Mouse (Mus musculus) heart, embryonic 15.5 days (tissue): Measurements from ENCODE around the gene Mme. TPM values are rescaled to one million over a fixed set of nuclear protein-coding genes. Genes with fewer than 3 reads are reported as not detected.

Source experiments
- ATAC-seq: fragments of 200-750 bp; cut with Nextera tagmentation; replicated peaks from 2 replicates; pipeline ENCODE4 v1.8.0; 2017; ENCODE audit warnings: low read depth, moderate TSS enrichment; ENCODE audit not compliant: insufficient number of reproducible peaks, insufficient read depth, low FRiP score
- H3K27ac ChIP-seq: fragments of 300-500 bp; sonication (generic); 2 replicates; pipeline ENCODE4 v1.5.1; 2015; ENCODE audit warnings: mild to moderate bottlenecking, inconsistent platforms
- H3K27me3 ChIP-seq: fragments of 300-500 bp; sonication (generic); 2 replicates; pipeline ENCODE4 v1.6.1; 2015; ENCODE audit warnings: inconsistent platforms
- H3K36me3 ChIP-seq: fragments of 300-500 bp; sonication (generic); 2 replicates; pipeline ENCODE4 v1.6.1; 2015; ENCODE audit warnings: mild to moderate bottlenecking, inconsistent platforms
- H3K4me1 ChIP-seq: fragments of 300-500 bp; sonication (generic); replicated peaks from 2 replicates; pipeline ENCODE4 v1.6.1; 2015; ENCODE audit warnings: inconsistent platforms
- H3K4me2 ChIP-seq: fragments of 300-500 bp; sonication (generic); 2 replicates; pipeline ENCODE4 v1.6.1; 2015; ENCODE audit warnings: inconsistent platforms, mild to moderate bottlenecking, moderate library complexity
- H3K4me3 ChIP-seq: fragments of 300-500 bp; sonication (generic); 2 replicates; pipeline ENCODE4 v1.5.1; 2015; ENCODE audit warnings: mild to moderate bottlenecking, inconsistent platforms
- H3K9ac ChIP-seq: fragments of 300-500 bp; sonication (generic); 2 replicates; pipeline ENCODE4 v1.6.1; 2015; ENCODE audit warnings: mild to moderate bottlenecking, inconsistent platforms
- H3K9me3 ChIP-seq: fragments of 300-500 bp; sonication (generic); replicated peaks from 2 replicates; pipeline ENCODE4 v1.6.1; 2016; ENCODE audit warnings: inconsistent platforms
- WGBS: fragments of 180-500 bp; shearing (Covaris S2); methylation state at CpG from one replicate; pipeline ENCODE4 v1.1.7; 2015; ENCODE audit warnings: mixed read lengths; 5-methylcytosine and 5-hydroxymethylcytosine counted together
- polyA plus RNA-seq: library from polyadenylated mRNA; unstranded; fragments of >200 nt; fragmentation: Nextera tagmentation; extraction: Ambion mirVana; gene quantifications from 2 replicates; pipeline ENCODE4 v1.2.1, GENCODE M21; 2015

Gene Mme
- polyA plus RNA-seq, 1 experiment from 2014 or later = 3.2 TPM

DNA sequence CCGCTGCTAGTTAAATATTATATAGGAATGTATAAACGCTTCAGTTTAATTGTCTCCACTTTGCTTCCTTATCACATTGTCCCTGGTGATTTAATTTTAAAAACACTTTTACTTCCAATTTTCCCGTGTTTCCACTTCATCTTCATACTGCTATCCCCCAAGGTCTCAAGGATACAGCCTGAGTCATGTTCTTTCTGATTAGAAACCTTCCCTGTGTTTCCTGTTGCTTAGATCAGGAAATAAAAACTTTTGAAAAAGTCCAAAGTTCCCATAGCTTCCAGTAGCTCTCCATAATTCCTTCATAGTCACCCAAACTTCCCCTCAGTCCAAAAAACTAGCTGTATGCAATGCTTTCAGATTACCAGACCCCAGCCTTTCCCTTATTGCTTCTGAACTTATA lies 109.4 kb downstream of the Mme start:
- Histone ChIP-seq H3K27me3 (no peaks in the 10 kb centered on the region), H3K4me3 (no peak overlapping the region)
- no peak for ATAC-seq

DNA sequence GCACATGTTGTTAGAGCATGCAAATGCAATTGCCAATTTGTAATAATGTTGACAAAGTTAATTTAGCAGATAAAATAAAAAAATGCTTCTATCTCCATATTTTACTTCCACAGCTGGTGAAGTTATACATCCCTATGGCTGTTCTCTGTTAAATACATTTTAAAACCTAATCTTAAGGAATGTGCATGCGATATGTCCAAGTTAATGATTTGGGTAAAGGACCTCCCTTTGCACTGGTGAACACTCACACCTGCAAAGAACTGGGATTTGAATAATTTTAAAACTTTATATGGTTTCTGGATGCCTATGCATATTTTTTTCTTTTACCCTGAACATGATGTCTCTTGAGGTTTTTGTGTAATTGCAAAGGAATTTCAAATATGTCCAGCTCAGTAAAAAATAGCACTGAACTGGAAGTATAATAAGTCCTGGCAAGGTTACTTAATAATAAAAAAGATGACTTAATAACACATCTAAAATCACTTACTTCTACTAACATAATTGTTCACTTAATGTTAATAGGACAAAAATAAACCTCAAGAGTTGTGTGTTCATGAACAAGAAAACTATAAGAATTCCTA lies 110.4 kb downstream of the Mme start:
- no peak for ATAC-seq

More for the DNA sequence above, 109.4 kb downstream of the Mme start:
- Histone ChIP-seq H3K9me3 (no peaks in the 10 kb centered on the region), H3K27ac (no peak overlapping the region), H3K36me3 (no peaks in the 10 kb centered on the region), H3K9ac (no peak overlapping the region), H3K4me2 (no peak overlapping the region), H3K4me1 (no peaks in the 10 kb centered on the region)
- WGBS = 53% methylated on average over 3 of the region's 3 CpGs

GRCm38 (mm10) chr3:63359512-63359911 lies 118.2 kb downstream of the Mme start:
- no peak for ATAC-seq

More for the DNA sequence above, 110.4 kb downstream of the Mme start:
- Histone ChIP-seq H3K36me3 (no peaks in the 10 kb centered on the region), H3K4me3 (no peak overlapping the region), H3K4me1 (no peaks in the 10 kb centered on the region), H3K9ac (no peak overlapping the region), H3K9me3 (no peaks in the 10 kb centered on the region), H3K4me2 (no peak overlapping the region), H3K27ac (no peak overlapping the region), H3K27me3 (no peaks in the 10 kb centered on the region)
- 85% methylated on average over 1 of the region's 1 CpGs for WGBS

DNA sequence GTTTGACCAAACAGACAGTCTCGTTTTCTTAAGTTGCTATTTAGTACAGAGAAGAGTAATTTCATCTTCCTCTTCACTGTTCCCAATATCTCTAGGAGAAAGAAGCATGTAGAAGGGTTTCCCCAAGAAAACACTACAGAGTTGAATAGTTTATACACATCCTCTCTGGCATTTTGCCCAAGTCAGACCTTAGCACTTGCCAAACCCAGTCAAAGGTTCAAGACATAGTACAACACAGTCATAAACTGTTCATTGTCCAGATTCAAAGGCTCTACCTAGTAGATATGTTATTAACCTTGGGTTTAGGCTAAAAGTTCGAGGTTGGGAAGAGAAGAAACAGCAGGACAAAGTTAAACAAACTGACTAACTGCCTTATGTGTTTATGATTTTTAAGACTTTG lies 143.7 kb downstream of the Mme start:
- no peak for ATAC-seq
- 62% methylated on average over 2 of the region's 2 CpGs for WGBS

More at GRCm38 (mm10) chr3:63359512-63359911, 118.2 kb downstream of the Mme start:
- Histone ChIP-seq H3K9me3 (no peaks in the 10 kb centered on the region), H3K27me3 (no peaks in the 10 kb centered on the region), H3K4me1 (no peaks in the 10 kb centered on the region), H3K4me2 (no peak overlapping the region), H3K9ac (no peak overlapping the region), H3K27ac (no peak overlapping the region), H3K4me3 (no peak overlapping the region), H3K36me3 (no peaks in the 10 kb centered on the region)
- 84% methylated on average over 1 of the region's 1 CpGs for WGBS

DNA sequence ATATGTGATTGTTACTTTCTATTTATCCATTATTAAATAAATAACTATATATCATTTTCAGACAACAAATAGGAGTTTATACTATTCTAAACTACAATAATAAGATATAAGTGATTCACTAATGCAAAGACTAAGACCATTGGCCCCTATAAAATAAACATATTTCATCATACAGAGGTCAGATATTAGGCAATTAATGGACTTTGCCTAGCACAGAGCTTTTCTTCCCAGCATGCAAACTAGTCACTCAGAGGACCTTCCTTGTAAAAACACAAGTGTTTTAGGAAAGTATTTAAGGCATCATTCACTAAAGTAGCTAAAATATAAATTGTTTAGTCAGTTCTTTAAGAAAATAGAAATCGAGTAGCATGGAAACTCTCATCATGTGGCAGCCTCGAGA lies 149.4 kb downstream of the Mme start:
- 76% methylated on average over 2 of the region's 2 CpGs for WGBS
- H3K4me2 ChIP-seq = no peak overlapping the region
- H3K9me3 ChIP-seq = no peaks in the 10 kb centered on the region
- no peaks in the 10 kb centered on the region for H3K36me3 ChIP-seq
- H3K27ac ChIP-seq = no peak overlapping the region
- no peak overlapping the region for H3K9ac ChIP-seq
- no peaks in the 10 kb centered on the region for H3K27me3 ChIP-seq
- no peaks in the 10 kb centered on the region for H3K4me1 ChIP-seq
- H3K4me3 ChIP-seq = no peak overlapping the region
- ATAC-seq = no peak

More for the DNA sequence above, 143.7 kb downstream of the Mme start:
- Histone ChIP-seq H3K9me3 (no peaks in the 10 kb centered on the region), H3K4me1 (no peaks in the 10 kb centered on the region), H3K4me3 (no peak overlapping the region), H3K27me3 (no peaks in the 10 kb centered on the region), H3K36me3 (no peaks in the 10 kb centered on the region), H3K4me2 (no peak overlapping the region), H3K27ac (no peak overlapping the region), H3K9ac (no peak overlapping the region)

DNA sequence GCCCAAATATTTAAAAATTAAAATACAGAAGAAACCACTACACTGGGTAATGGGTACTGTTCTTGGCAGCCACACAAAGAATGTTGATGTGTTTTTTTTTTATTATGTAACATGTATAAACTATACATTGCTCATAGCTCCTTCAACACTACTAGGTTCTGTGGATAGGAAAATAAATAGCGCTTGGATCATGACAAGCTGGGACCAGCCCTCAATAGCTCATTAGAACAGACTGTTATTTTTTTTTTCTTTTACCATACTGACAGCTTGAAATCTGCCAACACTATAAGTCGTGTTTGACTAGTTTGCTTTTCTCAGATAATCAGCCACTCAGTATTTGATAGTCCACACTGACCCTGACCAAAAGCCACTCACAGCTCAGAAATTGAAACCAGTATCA lies 150.0 kb downstream of the Mme start:
- Histone ChIP-seq H3K4me2 (no peak overlapping the region), H3K9ac (no peak overlapping the region), H3K27ac (no peak overlapping the region), H3K4me1 (no peaks in the 10 kb centered on the region), H3K36me3 (no peaks in the 10 kb centered on the region), H3K9me3 (no peaks in the 10 kb centered on the region), H3K27me3 (no peaks in the 10 kb centered on the region), H3K4me3 (no peak overlapping the region)
- no peak for ATAC-seq
- WGBS = 57% methylated on average over 2 of the region's 2 CpGs

GRCm38 (mm10) chr3:63394424-63394941 lies 153.1 kb downstream of the Mme start:
- Histone ChIP-seq H3K4me2 (no peak overlapping the region), H3K36me3 (no peaks in the 10 kb centered on the region), H3K9ac (no peak overlapping the region), H3K27me3 (no peaks in the 10 kb centered on the region), H3K27ac (no peak overlapping the region), H3K4me1 (no peaks in the 10 kb centered on the region), H3K4me3 (no peak overlapping the region), H3K9me3 (no peaks in the 10 kb centered on the region)
- 69% methylated on average over 4 of the region's 4 CpGs for WGBS
- no peak for ATAC-seq

DNA sequence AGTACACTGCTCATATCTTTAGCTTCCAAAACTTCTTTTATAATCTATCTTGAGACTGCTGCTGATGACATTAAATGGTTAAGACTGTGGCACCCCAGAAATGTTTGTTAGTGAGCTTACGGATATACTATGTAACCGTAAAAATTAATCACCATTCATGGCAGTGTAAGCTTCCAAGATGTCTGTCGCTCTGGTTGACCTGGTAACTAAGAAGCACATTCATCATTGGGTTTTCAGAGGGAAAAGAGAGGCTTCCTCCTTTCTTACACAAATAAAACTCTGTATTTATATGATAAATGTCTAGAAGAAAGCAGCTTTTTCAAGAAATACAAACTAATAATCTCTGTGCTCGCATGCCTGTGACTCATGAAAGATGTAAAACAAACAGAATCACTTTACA lies 156.8 kb downstream of the Mme start:
- 69% methylated on average over 4 of the region's 4 CpGs for WGBS
- Histone ChIP-seq H3K4me2 (no peak overlapping the region), H3K9ac (no peak overlapping the region), H3K27me3 (no peaks in the 10 kb centered on the region), H3K9me3 (no peaks in the 10 kb centered on the region), H3K36me3 (no peaks in the 10 kb centered on the region), H3K27ac (no peak overlapping the region), H3K4me1 (no peaks in the 10 kb centered on the region), H3K4me3 (no peak overlapping the region)
- no peak for ATAC-seq

GRCm38 (mm10) chr3:63406438-63406837 lies 165.1 kb downstream of the Mme start:
- no peak overlapping the region for H3K9ac ChIP-seq
- WGBS = 77% methylated on average over 3 of the region's 3 CpGs
- ATAC-seq = no peak
- H3K4me2 ChIP-seq = no peak overlapping the region
- H3K4me3 ChIP-seq = no peak overlapping the region
- H3K36me3 ChIP-seq = no peaks in the 10 kb centered on the region
- no peaks in the 10 kb centered on the region for H3K27me3 ChIP-seq
- H3K9me3 ChIP-seq = no peaks in the 10 kb centered on the region
- H3K4me1 ChIP-seq = no peaks in the 10 kb centered on the region
- H3K27ac ChIP-seq = no peak overlapping the region

- no peaks in the 10 kb centered on the region for H3K27me3 ChIP-seq
- H3K4me3 ChIP-seq = no peak overlapping the region
- no peaks in the 10 kb centered on the region for H3K4me1 ChIP-seq
- no peaks in the 10 kb centered on the region for H3K9me3 ChIP-seq
- no peak overlapping the region for H3K9ac ChIP-seq
- 82% methylated on average over 4 of the region's 4 CpGs for WGBS
- H3K36me3 ChIP-seq = no peaks in the 10 kb centered on the region
- no peak overlapping the region for H3K4me2 ChIP-seq
- ATAC-seq = no peak
- H3K27ac ChIP-seq = no peak overlapping the region
These were observed 169.7 kb downstream of the Mme start for GRCm38 (mm10) chr3:63411006-63411405.

DNA sequence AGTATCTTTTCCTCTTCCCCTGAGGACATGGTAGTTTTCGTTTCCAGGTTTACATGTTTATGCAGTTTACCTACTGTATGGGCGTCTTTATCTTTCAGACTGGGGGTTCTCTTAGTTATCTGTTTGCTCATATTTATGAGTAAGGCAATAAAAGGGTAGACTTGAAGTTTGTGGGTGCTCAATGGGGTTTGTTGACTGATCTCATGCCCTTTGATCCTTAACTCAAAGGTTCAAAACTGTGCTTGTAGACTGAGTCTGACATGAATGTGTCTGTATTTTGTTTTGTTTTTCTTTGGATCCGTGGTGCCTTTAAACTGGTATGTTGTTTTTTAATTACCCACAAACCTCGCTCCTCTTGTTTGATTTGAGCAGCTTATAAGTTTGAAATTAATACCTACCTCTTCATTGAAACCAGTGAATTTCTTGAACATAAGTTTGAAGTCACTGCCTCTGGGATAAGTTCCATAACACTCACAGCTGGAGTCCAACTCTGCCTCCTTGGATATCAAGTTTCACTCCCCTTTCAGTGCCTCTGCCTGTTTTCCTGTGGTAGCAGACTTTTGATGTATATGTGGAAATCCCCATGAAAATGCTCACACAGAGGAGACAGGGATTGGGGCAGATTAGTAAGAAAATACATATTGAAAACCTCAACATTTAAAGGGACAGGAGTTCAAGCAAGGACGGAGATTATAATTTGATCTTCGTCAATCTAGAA lies 171.0 kb downstream of the Mme start:
- H3K9me3 ChIP-seq = no peaks in the 10 kb centered on the region
- no peak overlapping the region for H3K4me3 ChIP-seq
- no peak overlapping the region for H3K4me2 ChIP-seq
- H3K36me3 ChIP-seq = no peaks in the 10 kb centered on the region
- no peak overlapping the region for H3K27ac ChIP-seq
- ATAC-seq = no peak
- no peak overlapping the region for H3K9ac ChIP-seq
- WGBS = 64% methylated on average over 6 of the region's 6 CpGs
- no peaks in the 10 kb centered on the region for H3K27me3 ChIP-seq
- no peaks in the 10 kb centered on the region for H3K4me1 ChIP-seq
